ENCODE assay signal across 8 mouse cellular contexts in the genomic region with DNA sequence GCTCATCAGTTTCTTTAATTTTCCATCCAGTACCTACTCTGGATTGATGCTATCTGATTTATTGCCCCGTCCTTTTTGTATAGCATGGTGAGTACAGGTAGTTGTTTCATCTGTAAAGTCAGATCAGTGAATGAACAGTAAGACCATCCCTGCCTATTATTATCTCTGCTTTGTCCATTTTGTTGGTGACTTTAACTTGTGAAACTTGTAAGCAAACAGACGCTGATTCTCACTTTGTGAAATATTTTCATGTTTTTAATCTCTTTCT. TPM values are rescaled to one million over a fixed set of nuclear protein-coding genes. Genes with fewer than 3 reads are reported as not detected.
DNase-seq lines count a peak whose midpoint lies in the region; ATAC-seq lines count a peak whose summit lies in the region.

No protein-coding gene starts in this region.

- no peaks in the 10 kb centered on the region for H3K27me3 ChIP-seq in heart, embryonic 13.5 days (replicated peaks)
- H3K27me3 ChIP-seq in hindbrain, embryonic 11.5 days (ENCODE audit: control insufficient read depth, insufficient read depth, low read length) = no peaks in the 10 kb centered on the region

- 50% methylated on average over 2 of the region's 2 CpGs for WGBS in heart, embryonic 13.5 days
- WGBS in hindbrain, embryonic 11.5 days = 81% methylated on average over 2 of the region's 2 CpGs
- WGBS in macrophage (ENCODE audit: missing documents) = 62% methylated on average over 2 of the region's 2 CpGs

- H3K27ac ChIP-seq in heart, embryonic 13.5 days (replicated peaks) = peak overlapping the region; percentile 86
- H3K27ac ChIP-seq in hindbrain, embryonic 11.5 days (ENCODE audit: low read depth, low read length) = no peak overlapping the region
- peak overlapping the region; percentile 35; the same call in 1 of the 2 replicates for H3K27ac ChIP-seq in macrophage

- H3K4me3 ChIP-seq in heart, embryonic 13.5 days = peak overlapping the region; percentile 74
- peak overlapping the region; percentile 87 for H3K4me3 ChIP-seq in hindbrain, embryonic 11.5 days (ENCODE audit: low read depth, low read length)
- H3K4me3 ChIP-seq in macrophage (ENCODE audit: inconsistent target) = peak overlapping the region; percentile 58

- peaks cover 14% of the 10 kb centered on the region for H3K36me3 ChIP-seq in heart, embryonic 13.5 days
- no peaks in the 10 kb centered on the region for H3K36me3 ChIP-seq in hindbrain, embryonic 11.5 days (ENCODE audit: control insufficient read depth, insufficient read depth, low read length)
- H3K36me3 ChIP-seq in macrophage (ENCODE audit: inconsistent target) = no peaks in the 10 kb centered on the region

- peaks cover 57% of the 10 kb centered on the region for H3K79me2 ChIP-seq in macrophage (ENCODE audit: inconsistent target)

- DNase-seq in heart, postnatal 10 days = no peak
- DNase-seq in MEL-GATA-1-ER (ENCODE audit: extremely low read depth, low read depth) = peak; percentile 23
- no peak for DNase-seq in hindbrain, embryonic 11.5 days (ENCODE audit: low spot score)
- no peak for DNase-seq in adrenal gland, postnatal 4 days (ENCODE audit: low spot score in 2 of 2)
- no peak for DNase-seq in right cerebral cortex, postnatal 4 days

- intact Hi-C loops in heart, postnatal 10 days (cut with DNase I) = no loop called here

- ATAC-seq in heart, embryonic 13.5 days (ENCODE audit: extremely low read depth, insufficient number of reproducible peaks, low FRiP score, low TSS enrichment) = no peak
- no peak for ATAC-seq in hindbrain, embryonic 11.5 days (ENCODE audit: low FRiP score)
- no peak for ATAC-seq in granulocyte monocyte progenitor cell, adult 5-6 weeks (replicated peaks; ENCODE audit: poor library complexity, severe bottlenecking)

- H3K4me1 ChIP-seq in heart, embryonic 13.5 days = peaks cover 23% of the 10 kb centered on the region
- no peaks in the 10 kb centered on the region for H3K4me1 ChIP-seq in hindbrain, embryonic 11.5 days (replicated peaks; ENCODE audit: control insufficient read depth, insufficient read depth, low read length)

- H3K9ac ChIP-seq in heart, embryonic 13.5 days = peak overlapping the region; percentile 90
- peak overlapping the region; percentile 93; the same call in 1 of the 2 replicates for H3K9ac ChIP-seq in hindbrain, embryonic 11.5 days (ENCODE audit: low read depth, low read length)

- H3K9me3 ChIP-seq in heart, embryonic 13.5 days = no peaks in the 10 kb centered on the region
- no peaks in the 10 kb centered on the region for H3K9me3 ChIP-seq in hindbrain, embryonic 11.5 days (ENCODE audit: control insufficient read depth, low read length)

- peak overlapping the region; percentile 78 for H3K4me2 ChIP-seq in heart, embryonic 13.5 days
- H3K4me2 ChIP-seq in hindbrain, embryonic 11.5 days (replicated peaks; ENCODE audit: low read depth, low read length) = peak overlapping the region; percentile 89

RNA-seq across cellular contexts. Expression of a gene that starts 1.2 kb away (rescaled TPM):
- 23.7 and 29.1 TPM in 2 replicates for polyA plus RNA-seq in heart, embryonic 13.5 days (2015; fragmentation: Nextera tagmentation; extraction: Ambion mirVana)
- 10 to 100 TPM; 47.5 to 53.5 TPM for total RNA-seq in heart, postnatal 10 days (2021)
- polyA plus RNA-seq in hindbrain, embryonic 11.5 days (2014; fragmentation: Nextera tagmentation; extraction: Ambion mirVana) = 49.3 and 52.9 TPM in 2 replicates
- 100 to 1,000 TPM in 11 of 26 experiments, 10 to 100 TPM in 15; 31.7 to 162 (median 87.4) TPM for total RNA-seq in macrophage (2018; cell fraction: chromatin; rRNA removed)
- total RNA-seq in macrophage (2018; cell fraction: cytosol; rRNA removed) = 10 to 100 TPM; 24.5 to 64.3 (median 38.0) TPM
- 100 to 1,000 TPM in 4 of 26 experiments, 10 to 100 TPM in 22; 24.4 to 131 (median 68.5) TPM for total RNA-seq in macrophage (2018; cell fraction: nucleus; rRNA removed)
- 33.3 to 49.2 TPM (median 41.3 TPM) in 3 replicates for polyA plus RNA-seq in macrophage (2018)
- 26.6 and 41.7 TPM in 2 replicates for total RNA-seq in granulocyte monocyte progenitor cell, adult 5-6 weeks (2014; fragmentation: Nextera tagmentation)
- total RNA-seq in granulocyte monocyte progenitor cell, adult 5-6 weeks (2017) = 32.9 and 41.9 TPM in 2 replicates
- total RNA-seq in adrenal gland, postnatal 4 days (2021) = 10 to 100 TPM; 83.2 to 86.1 TPM

RNA-seq across cellular contexts. Expression of a gene that starts 53.8 kb away (rescaled TPM):
- 9.1 and 10.9 TPM in 2 replicates for polyA plus RNA-seq in heart, embryonic 13.5 days (2015; fragmentation: Nextera tagmentation; extraction: Ambion mirVana)
- total RNA-seq in heart, postnatal 10 days (2021) = 10 to 100 TPM; 13.0 to 16.7 TPM
- polyA plus RNA-seq in hindbrain, embryonic 11.5 days (2014; fragmentation: Nextera tagmentation; extraction: Ambion mirVana) = 13.0 and 14.5 TPM in 2 replicates
- 1 to 10 TPM in 4 of 26 experiments, under 1 TPM in 2, not detected in 20; 0.35 to 5.1 (median 2.1) TPM for total RNA-seq in macrophage (2018; cell fraction: chromatin; rRNA removed)
- total RNA-seq in macrophage (2018; cell fraction: cytosol; rRNA removed) = 1 to 10 TPM in 1 of 26 experiments, under 1 TPM in 5, not detected in 20; 0.03 to 1.1 (median 0.18) TPM
- total RNA-seq in macrophage (2018; cell fraction: nucleus; rRNA removed) = 1 to 10 TPM in 2 of 26 experiments, under 1 TPM in 3, not detected in 21; 0.24 to 1.7 (median 0.68) TPM
- polyA plus RNA-seq in macrophage (2018) = not detected in 3 replicates
- 0.21 and 0.58 TPM in 2 replicates for total RNA-seq in granulocyte monocyte progenitor cell, adult 5-6 weeks (2014; fragmentation: Nextera tagmentation)
- 0.13 TPM in 1 of 2 replicates, not detected in the other for total RNA-seq in granulocyte monocyte progenitor cell, adult 5-6 weeks (2017)
- 1 to 10 TPM; 5.4 to 6.0 TPM for total RNA-seq in adrenal gland, postnatal 4 days (2021)

RNA-seq across cellular contexts. Expression of a gene that starts 53.9 kb away (rescaled TPM):
- polyA plus RNA-seq in heart, embryonic 13.5 days (2015; fragmentation: Nextera tagmentation; extraction: Ambion mirVana) = not detected in 2 replicates
- total RNA-seq in heart, postnatal 10 days (2021) = under 1 TPM in 1 of 2 experiments, not detected in 1; 0.29 TPM
- polyA plus RNA-seq in hindbrain, embryonic 11.5 days (2014; fragmentation: Nextera tagmentation; extraction: Ambion mirVana) = 4.5 and 4.6 TPM in 2 replicates
- total RNA-seq in macrophage (2018; cell fraction: chromatin; rRNA removed) = not detected
- not detected for total RNA-seq in macrophage (2018; cell fraction: cytosol; rRNA removed)
- not detected for total RNA-seq in macrophage (2018; cell fraction: nucleus; rRNA removed)
- polyA plus RNA-seq in macrophage (2018) = not detected in 3 replicates
- 0.37 TPM in 1 of 2 replicates, not detected in the other for total RNA-seq in granulocyte monocyte progenitor cell, adult 5-6 weeks (2014; fragmentation: Nextera tagmentation)
- total RNA-seq in granulocyte monocyte progenitor cell, adult 5-6 weeks (2017) = not detected in 2 replicates
- total RNA-seq in adrenal gland, postnatal 4 days (2021) = 1 to 10 TPM; 1.4 to 1.7 TPM

Comparison
In these comparisons a context has a peak if more than half of its experiments do, and no peak if none do; other contexts are left out.
1. RNA of a gene that starts 53.8 kb away (total RNA-seq): 13.0 to 16.7 TPM in heart, postnatal 10 days and 5.4 to 6.0 TPM in adrenal gland, postnatal 4 days; 0.13 to 0.58 TPM in granulocyte monocyte progenitor cell, adult 5-6 weeks; every median in the first group is over 4 times any median in the second.
2. Peak in every context shown above with its lines, with median percentiles within 50 percentile points of each other: H3K4me3 ChIP-seq.